Mouse (Mus musculus): ENCODE measurements at regions not wholly inside any gene's neighbourhood (a gene's known extent, or its start where the extent isn't known, plus 50 kb on each side); places are given as distances from the start of the nearest gene placed in this dataset.

GRCm38 (mm10) chr3:83553858-83554257 lies 212.3 kb upstream of the Sfrp2 start:
- no peak for TF ChIP-seq CTCF (IDR thresholded peaks at IDR 0.05; ENCODE audit: control insufficient read depth, insufficient read depth, insufficient read length)
- TF ChIP-seq MYOG (IDR thresholded peaks at IDR 0.05; ENCODE audit: control insufficient read depth, extremely low read depth, insufficient read length), result no peak
